Mouse (Mus musculus) cortical plate, adult 2 months (tissue): ENCODE measurements around the gene Slco3a1. TPM values are rescaled to one million over a fixed set of nuclear protein-coding genes. Genes with fewer than 3 reads are reported as not detected.

Source experiments
- H3K27ac ChIP-seq: fragments of 200-500 bp; 2 replicates; pipeline ENCODE4 v1.5.1; 2012; ENCODE audit warnings: low read length, control low read depth, inconsistent platforms; ENCODE audit not compliant: insufficient read depth
- H3K4me1 ChIP-seq: fragments of 200-500 bp; 2 replicates; pipeline ENCODE4 v1.6.1; 2011; ENCODE audit warnings: low read length; ENCODE audit not compliant: control insufficient read depth, insufficient read depth
- H3K4me3 ChIP-seq: fragments of 200-500 bp; 2 replicates; pipeline ENCODE4 v1.5.1; 2011; ENCODE audit warnings: mild to moderate bottlenecking, low read length, control low read depth; ENCODE audit not compliant: insufficient read depth
- CTCF ChIP-seq: fragments of 200-500 bp; IDR thresholded peaks from 2 replicates; pipeline ENCODE4 v1.5.1; 2011; ENCODE audit warnings: mild to moderate bottlenecking, control low read depth, low read length; ENCODE audit not compliant: insufficient read depth; ENCODE audit errors: extremely low read depth
- POLR2A ChIP-seq: fragments of 200-500 bp; IDR thresholded peaks from 2 replicates; pipeline ENCODE4 v1.6.1; 2011; ENCODE audit warnings: mild to moderate bottlenecking, low read length, control low read depth; ENCODE audit not compliant: insufficient read depth; ENCODE audit errors: extremely low read depth
- polyA plus RNA-seq: library from polyadenylated mRNA; depleted of rRNA; stranded (reverse); fragments of >200 nt; gene quantifications from 2 replicates; pipeline ENCODE4 v1.2.3, GENCODE M21; 2012

Gene Slco3a1
- polyA plus RNA-seq, 1 experiment = 26.5 TPM

- Histone ChIP-seq H3K27ac (no peak overlapping the region), H3K4me1 (peaks cover under 1% of the 10 kb centered on the region; the same call in 1 of the 2 replicates), H3K4me3 (no peak overlapping the region)
- TF ChIP-seq CTCF = no peak
- TF ChIP-seq POLR2A = no peak
Measured at GRCm38 (mm10) chr7:74466886-74467285, 87.7 kb downstream of the Slco3a1 start.

GRCm38 (mm10) chr7:74464638-74465037 is 89.9 kb downstream of the Slco3a1 start:
- H3K27ac ChIP-seq = no peak overlapping the region
- no peaks in the 10 kb centered on the region for H3K4me1 ChIP-seq
- TF ChIP-seq CTCF (no peak), POLR2A (no peak)
- no peak overlapping the region for H3K4me3 ChIP-seq

- TF ChIP-seq CTCF (no peak), POLR2A (no peak)
- H3K4me3 ChIP-seq = no peak overlapping the region
- peaks cover 8% of the 10 kb centered on the region for H3K4me1 ChIP-seq
- no peak overlapping the region for H3K27ac ChIP-seq
Measured at GRCm38 (mm10) chr7:74462451-74462850, 92.1 kb downstream of the Slco3a1 start.

GRCm38 (mm10) chr7:74461736-74462135 is 92.8 kb downstream of the Slco3a1 start:
- H3K4me3 ChIP-seq = no peak overlapping the region
- H3K27ac ChIP-seq = no peak overlapping the region
- TF ChIP-seq POLR2A (no peak), CTCF (no peak)
- H3K4me1 ChIP-seq = peaks cover 10% of the 10 kb centered on the region

- H3K4me3 ChIP-seq = no peak overlapping the region
- H3K4me1 ChIP-seq = peaks cover 10% of the 10 kb centered on the region
- no peak overlapping the region for H3K27ac ChIP-seq
- TF ChIP-seq POLR2A = no peak
- TF ChIP-seq CTCF = no peak
Measured at GRCm38 (mm10) chr7:74461146-74461545, 93.4 kb downstream of the Slco3a1 start.

- Histone ChIP-seq H3K27ac (no peak overlapping the region), H3K4me3 (no peak overlapping the region), H3K4me1 (peaks cover 10% of the 10 kb centered on the region)
- TF ChIP-seq CTCF = no peak
- TF ChIP-seq POLR2A = no peak
Measured at GRCm38 (mm10) chr7:74459812-74460211, 94.8 kb downstream of the Slco3a1 start.

GRCm38 (mm10) chr7:74459277-74459676 is 95.3 kb downstream of the Slco3a1 start:
- TF ChIP-seq CTCF (no peak), POLR2A (no peak)
- no peak overlapping the region for H3K27ac ChIP-seq

GRCm38 (mm10) chr7:74458475-74459221 is 95.9 kb downstream of the Slco3a1 start:
- TF ChIP-seq CTCF = no peak
- no peak for TF ChIP-seq POLR2A

More at GRCm38 (mm10) chr7:74459277-74459676, 95.3 kb downstream of the Slco3a1 start:
- Histone ChIP-seq H3K4me3 (no peak overlapping the region), H3K4me1 (peaks cover 10% of the 10 kb centered on the region)

GRCm38 (mm10) chr7:74457347-74457975 is 97.1 kb downstream of the Slco3a1 start:
- peaks cover 10% of the 10 kb centered on the region for H3K4me1 ChIP-seq
- TF ChIP-seq POLR2A (no peak), CTCF (no peak)
- H3K4me3 ChIP-seq = no peak overlapping the region
- 0 out of 2 replicates have a peak overlapping the region, but pooled peaks have one; percentile 38 for H3K27ac ChIP-seq

More at GRCm38 (mm10) chr7:74458475-74459221, 95.9 kb downstream of the Slco3a1 start:
- H3K4me3 ChIP-seq = no peak overlapping the region
- peaks cover 10% of the 10 kb centered on the region for H3K4me1 ChIP-seq
- no peak overlapping the region for H3K27ac ChIP-seq

GRCm38 (mm10) chr7:74456781-74457180 is 97.8 kb downstream of the Slco3a1 start:
- TF ChIP-seq CTCF (no peak), POLR2A (no peak)
- no peak overlapping the region for H3K4me3 ChIP-seq
- no peak overlapping the region for H3K27ac ChIP-seq
- H3K4me1 ChIP-seq = peaks cover 10% of the 10 kb centered on the region
